Mouse (Mus musculus): ENCODE measurements around the gene Gm8906. TPM values are rescaled to one million over a fixed set of nuclear protein-coding genes. Genes with fewer than 3 reads are reported as not detected.
"Not testable (repeated sequence)": the region's sequence is repeated elsewhere in the genome, so short reads cannot be mapped to it uniquely, and the experiment has no call there.

The Gm8906 gene
- not detected in 2 replicates for polyA plus RNA-seq (2015; fragmentation: Nextera tagmentation; extraction: Ambion mirVana)

GRCm38 (mm10) chr5:11502385-11502784 is at the start of gene Gm8906:
Gm8906 (plus strand) TSS chr5:11502685.
- not testable (repeated sequence) for H3K27me3 ChIP-seq; H3K4me2 ChIP-seq (replicated peaks); H3K27ac ChIP-seq; H3K9ac ChIP-seq (replicated peaks); H3K9me3 ChIP-seq; H3K4me1 ChIP-seq (replicated peaks); ATAC-seq; H3K4me3 ChIP-seq (replicated peaks); H3K36me3 ChIP-seq
- 55% methylated on average over 2 of the region's 3 CpGs for WGBS

Other genes with a start within 250 kb of the Gm8906 start
- not detected in 2 replicates for gene Gm8890, start 246.7 kb upstream of the Gm8906 start, polyA plus RNA-seq (2015; fragmentation: Nextera tagmentation; extraction: Ambion mirVana)
- gene Speer1, start 161.2 kb upstream of the Gm8906 start, polyA plus RNA-seq (2015; fragmentation: Nextera tagmentation; extraction: Ambion mirVana), result not detected in 2 replicates
- not detected in 2 replicates for gene Gm8897, start 86.3 kb upstream of the Gm8906 start, polyA plus RNA-seq (2015; fragmentation: Nextera tagmentation; extraction: Ambion mirVana)
- gene Gm6460, start 92.2 kb downstream of the Gm8906 start, polyA plus RNA-seq (2015; fragmentation: Nextera tagmentation; extraction: Ambion mirVana), result not detected in 2 replicates
- gene Gm8922, start 179.3 kb downstream of the Gm8906 start, polyA plus RNA-seq (2015; fragmentation: Nextera tagmentation; extraction: Ambion mirVana), result not detected in 2 replicates

All from midbrain, embryonic 13.5 days (tissue).